Mouse (Mus musculus): ENCODE data around the gene Cdc6.
A peak's percentile ranks its signal among the peaks of the same experiment; 100 is the strongest.

The Cdc6 gene

DNA sequence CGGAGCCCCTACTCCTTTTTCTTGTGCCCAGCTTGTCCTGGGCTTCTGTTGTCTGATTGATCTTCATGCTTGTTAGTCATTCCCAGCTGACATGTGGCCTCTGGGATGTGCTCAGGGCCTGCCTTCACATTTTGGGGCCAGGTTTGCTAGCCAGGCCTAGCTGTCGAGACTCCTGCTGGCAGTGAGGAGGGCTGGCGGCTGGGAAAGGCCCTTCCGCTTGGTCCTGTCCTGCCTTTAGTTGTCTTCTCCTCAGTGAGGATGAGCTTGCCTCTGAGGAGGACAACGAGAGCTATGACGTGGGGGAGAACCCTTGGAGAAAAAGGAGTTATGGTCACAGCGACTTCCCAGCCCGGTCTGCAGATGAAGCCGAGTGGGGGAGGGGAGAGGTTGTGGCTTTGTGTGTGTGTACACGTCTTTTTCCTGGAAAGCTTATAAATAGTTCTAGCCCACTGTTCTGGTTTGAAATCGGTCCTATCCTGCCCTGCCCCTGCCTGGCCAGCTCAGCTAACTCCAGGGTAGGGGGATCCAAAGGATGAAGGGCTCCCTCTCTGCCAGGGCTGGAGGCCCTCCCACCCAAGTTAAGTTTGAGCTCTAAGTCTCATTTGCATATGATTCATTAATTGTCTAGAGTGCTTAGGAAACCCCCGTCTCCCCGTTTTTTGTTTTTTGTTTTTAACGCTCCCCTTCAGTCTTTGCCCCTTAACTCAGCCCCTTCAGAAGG lies 36.3 kb downstream of the Cdc6 start:
- peak; percentile 77 for DNase-seq (ENCODE audit: low spot score)

DNA sequence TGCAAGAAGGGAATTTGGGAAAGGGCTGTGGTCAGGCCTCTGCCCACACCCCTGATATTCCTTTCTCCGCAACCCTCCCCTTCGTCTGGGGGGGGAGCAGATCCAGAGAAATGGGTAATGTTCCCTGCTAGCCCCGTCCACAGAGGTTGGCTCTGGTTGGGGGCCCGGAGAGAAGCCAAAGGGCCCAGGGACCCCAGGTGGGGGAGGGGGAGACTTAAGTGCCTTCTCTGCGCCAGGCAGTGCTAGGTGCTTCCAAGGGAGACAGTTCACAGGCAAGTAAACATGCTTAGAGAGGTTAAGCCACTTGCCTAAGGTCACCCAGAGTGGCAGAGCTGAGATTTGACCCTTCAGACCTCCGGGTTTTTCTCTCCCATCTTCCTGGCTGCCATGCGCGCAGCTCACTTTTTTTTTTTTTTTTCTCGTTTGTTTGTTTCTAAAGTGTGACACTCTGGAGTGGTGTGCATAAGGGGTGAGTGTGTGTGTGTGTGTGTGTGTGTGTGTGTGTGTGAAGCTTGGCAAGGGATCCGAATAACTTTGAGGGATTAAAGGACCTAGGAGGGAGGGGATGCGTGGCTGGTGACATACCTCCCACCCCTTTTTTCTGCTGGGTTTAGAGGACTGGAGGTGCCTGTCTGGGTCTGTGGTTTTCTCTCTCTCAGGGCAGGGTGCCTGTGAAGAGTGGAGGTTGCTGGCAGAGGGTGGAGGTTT lies 37.5 kb downstream of the Cdc6 start:
- no peak for DNase-seq (ENCODE audit: low spot score)

DNA sequence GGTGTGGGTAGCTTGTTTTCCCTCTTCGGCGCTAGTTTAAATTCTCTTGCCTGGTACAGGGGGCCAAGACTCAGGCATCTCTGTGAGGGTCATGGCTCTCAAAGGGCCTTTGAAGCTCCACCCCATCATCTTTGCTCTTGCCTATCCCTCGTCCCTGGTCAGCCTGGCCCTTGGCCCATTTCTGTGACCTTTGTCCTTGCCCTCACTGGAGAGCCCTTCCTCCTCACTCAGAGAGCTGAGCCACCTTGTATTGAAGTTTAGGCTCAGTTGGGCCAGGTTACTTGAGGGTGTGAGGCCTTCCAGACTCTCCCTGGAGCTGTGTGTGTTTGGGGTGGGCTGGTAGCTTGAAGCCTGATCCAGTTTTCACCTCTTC lies 38.0 kb downstream of the Cdc6 start:
- DNase-seq (ENCODE audit: low spot score) = no peak

DNA sequence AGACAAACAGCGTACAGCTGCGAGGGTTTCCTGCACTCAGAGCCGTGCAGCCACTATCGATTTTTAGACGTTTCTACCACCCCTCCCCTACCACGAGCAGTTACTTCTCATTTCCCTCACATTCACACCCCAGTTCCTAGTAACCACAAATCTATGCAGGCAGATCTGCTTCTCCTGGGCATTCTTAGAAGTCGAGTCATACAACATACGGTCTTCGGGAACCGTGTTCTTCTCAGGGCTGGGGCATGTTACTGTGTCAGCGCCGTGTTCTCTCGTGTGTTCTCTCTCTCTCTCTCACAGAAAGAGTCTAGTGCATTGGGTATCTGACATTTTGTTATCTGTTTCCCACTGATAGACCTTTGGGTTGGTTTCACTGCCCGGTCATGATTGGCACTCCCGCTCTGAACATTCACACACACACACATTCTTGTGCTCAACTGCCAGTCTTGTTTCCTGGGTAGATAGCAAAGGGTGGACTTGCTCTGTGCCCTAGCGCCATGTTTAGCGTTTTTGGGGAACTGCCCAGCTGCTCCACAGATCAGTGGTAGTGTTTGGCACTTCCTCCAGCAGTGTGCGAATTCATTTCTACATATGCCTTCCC lies 40.5 kb downstream of the Cdc6 start:
- DNase-seq (ENCODE audit: low spot score) = no peak

DNA sequence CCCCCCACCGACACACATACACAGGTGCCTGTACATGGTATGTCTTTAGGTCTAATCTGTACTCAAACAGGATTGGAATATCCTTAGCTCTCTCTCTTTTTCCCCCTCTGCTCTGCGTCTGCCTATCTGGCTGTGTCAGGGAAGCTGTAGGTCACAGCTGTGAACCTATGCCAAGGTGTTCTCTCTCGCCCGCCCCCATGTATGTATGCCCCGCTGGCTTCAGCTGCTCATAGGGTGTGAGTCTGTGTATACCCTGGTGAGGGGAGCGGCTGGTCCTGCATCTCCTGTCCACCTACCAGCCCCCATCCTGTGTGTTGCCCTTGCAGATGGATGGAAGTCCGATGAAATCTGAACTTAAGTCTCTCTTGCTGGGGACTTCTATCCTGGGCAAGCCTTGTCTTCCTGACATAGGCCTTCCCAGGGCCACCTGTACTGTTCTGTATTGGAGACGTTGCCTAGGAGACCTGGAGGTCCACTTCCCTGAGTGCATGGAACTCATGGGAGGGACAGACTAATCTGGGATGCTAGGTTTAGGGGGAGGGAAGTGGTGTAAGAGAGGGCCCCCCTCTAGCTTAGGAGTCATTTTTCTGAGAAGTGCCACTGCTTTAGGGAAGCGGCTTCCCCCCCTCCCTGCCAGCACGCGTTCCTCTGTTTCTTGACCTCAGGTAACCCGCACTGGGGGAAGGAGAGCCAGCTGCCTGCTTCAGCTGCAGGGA lies 41.8 kb downstream of the Cdc6 start:
- no peak for DNase-seq (ENCODE audit: low spot score)

DNA sequence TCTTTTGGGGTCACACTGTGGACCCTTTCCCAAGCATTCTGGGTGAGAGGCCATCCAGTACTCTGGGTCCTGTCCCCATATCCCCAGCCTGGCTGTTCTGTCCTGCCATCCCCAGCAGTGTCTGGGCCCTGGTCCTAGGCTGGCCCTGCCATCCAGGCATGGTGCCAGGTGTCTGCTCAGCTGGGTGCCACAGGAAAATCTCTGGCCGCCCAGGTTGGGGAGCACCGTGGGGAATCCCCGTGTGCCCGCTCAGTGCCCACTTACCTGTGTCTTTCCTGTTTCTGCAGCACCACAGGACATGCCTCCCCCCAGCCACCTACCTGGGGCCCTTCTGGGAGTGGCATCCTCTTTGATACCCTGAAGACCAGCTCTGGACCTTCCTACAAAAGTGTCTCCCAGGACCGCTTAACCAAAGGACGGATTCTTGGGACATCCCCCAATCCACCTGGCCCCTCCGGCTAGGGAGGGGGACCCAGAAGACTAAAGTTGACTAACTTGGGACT lies 42.4 kb downstream of the Cdc6 start:
- DNase-seq (ENCODE audit: low spot score) = peak; percentile 60

DNA sequence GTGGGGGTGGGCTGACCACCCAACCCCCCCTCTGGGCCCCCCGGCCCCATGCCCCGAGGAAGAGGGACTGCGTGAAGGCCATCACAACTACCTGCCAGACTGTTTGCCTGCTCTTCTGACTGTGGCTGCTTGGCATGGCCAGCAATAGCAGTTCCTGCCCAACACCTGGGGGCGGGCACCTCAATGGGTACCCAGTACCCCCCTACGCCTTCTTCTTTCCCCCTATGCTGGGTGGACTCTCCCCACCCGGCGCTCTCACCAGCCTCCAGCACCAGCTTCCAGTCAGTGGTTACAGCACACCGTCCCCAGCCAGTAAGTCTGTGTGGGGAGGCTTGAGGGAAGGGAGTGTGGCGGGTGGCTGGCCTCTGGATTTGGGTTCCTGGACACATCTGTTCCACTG lies 42.9 kb downstream of the Cdc6 start:
- DNase-seq (ENCODE audit: low spot score) = no peak

DNA sequence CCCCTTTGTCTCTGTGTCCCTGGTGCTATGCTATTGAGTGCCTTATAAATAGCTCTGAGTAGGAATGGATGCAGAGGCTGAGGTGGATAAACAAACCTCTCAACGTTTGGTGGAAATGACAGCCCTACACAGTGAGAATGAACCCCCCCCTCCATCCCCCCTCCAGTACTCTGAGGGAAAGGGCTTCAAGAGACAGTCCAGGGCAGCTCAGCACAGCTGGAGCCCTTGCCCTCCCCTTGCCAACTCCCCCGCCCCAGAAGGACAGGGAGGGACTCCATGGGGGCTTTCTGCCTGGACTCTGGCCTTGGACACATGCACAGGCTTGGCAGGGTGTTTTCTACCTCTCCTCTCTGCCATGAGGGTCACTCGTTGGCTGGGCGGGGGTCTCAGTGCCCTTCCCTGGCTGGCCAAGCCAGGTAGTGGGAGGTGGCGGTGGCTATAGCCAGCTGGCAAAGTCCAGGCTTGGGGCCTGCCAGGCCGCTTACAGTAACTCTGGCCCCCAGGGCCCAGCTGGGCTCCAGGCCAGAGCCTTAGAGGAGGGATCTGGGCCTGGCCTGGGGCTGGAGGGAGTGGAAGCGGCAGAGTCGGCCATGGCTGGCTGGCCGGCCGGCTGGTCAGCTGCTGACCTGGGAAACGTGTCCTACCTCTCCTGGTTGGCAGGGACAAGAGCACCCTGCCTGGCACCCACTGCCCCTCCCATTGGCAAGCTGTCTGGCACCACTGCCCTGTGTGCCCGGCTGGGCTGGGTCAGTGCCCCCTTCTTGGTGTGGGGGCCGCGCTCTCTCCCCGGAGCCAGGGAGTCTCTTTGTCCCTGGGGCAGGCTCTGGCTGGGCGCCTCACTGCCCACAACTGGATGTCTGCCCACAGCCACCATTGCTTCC lies 43.7 kb downstream of the Cdc6 start:
- peak; percentile 95 for DNase-seq (ENCODE audit: low spot score)

DNA sequence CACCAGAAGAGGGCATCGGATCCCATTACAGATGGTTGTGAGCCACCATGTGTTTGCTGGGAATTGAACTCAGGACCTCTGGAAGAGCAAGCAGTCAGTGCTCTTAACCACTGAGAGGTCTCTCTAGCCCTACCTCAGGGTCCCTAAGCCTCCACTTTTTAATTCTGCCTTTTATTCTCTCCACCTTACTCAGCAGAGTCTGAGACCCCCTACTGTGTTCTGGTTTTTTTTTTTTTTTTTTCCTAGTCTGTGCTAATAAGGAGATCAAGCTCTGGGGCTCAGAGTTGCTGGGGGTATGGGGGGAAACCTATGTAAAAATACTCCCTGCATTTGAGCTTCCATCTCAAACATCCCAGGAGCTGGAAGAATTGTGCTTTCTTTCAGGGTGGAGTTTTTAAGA lies 44.5 kb downstream of the Cdc6 start:
- no peak for DNase-seq (ENCODE audit: low spot score)

DNA sequence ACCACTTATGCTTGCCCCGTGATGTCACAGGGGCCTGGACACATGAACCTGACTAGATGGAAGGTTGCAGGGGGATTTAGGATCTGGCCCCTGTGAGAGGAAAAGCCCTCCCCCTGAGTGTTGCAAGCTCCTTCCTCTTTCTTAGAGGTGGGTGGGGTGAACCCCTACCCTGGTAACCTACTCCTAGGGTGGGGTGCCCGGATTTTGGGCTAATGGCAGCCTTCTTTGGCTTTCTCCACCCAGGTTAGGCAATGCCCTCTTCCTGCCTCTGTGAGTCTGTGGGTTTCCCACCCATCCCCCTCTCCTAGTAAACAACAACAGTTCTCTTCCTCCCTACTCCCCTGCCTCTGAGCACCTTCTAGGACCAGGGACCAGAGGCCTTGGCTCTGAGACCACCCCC lies 45.1 kb downstream of the Cdc6 start:
- no peak for DNase-seq (ENCODE audit: low spot score)

DNA sequence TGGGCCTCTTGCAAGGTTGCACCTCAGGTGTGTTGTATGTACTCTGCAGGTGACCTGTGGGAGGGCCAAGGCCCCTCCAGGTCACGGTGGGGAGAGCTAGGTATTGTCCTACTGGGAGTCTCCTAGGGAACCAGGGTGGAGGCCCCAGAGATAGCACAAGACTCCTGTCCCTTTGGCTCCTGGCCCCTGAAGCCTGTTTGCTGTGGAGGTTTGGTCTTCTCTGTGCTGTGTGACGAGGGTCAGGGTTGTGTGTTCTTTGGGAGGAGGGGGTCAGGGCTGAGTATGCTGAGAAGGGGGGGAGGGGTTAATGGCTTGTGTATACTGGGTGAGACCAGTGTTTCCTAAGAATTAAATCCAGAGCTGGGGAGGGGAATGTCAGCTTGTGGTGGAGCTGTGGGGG lies 45.8 kb downstream of the Cdc6 start:
- no peak for DNase-seq (ENCODE audit: low spot score)

DNA sequence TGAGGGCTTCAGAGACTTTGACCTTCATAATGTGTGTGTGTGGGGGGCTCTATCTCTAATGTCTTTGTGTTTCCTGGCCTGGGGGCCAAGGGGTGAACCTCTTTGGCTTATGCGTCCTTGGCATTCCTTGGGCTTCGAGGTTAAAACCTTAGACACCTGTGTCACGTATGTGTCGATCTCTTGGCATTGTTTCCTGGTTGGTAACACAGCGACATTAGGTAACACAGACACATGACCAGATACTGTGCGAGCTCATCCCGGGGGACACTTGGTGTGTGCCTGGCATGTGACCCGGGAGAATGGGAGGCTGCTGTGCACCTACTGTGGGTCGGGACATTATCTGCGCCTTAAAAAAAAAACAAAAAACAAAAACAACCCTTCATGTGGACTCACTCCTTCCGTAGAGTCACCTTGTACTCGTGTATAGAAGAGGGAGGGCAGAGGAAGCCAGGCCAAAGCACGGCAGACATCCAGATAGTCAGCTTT lies 46.3 kb downstream of the Cdc6 start:
- DNase-seq (ENCODE audit: low spot score) = no peak

DNA sequence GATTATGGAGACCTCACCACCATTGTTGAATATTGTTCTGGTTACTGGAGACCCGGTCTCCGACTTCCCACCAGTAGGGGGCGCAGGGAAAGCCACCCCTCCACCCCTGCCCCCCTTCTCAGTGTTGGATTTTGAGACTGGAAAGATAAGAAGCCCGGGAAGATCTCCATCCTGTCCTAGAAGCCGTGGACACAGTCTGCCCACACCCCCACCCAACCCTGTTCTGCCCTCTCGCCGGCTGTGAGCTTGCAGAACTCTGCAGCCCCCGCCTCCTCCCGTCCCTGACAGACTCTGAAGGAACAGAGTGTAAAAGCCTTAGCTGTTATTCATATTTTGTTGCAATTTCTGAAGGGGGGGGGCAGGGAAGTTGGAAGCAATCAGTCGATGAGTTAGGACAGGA lies 46.8 kb downstream of the Cdc6 start:
- peak; percentile 82 for DNase-seq (ENCODE audit: low spot score)

DNA sequence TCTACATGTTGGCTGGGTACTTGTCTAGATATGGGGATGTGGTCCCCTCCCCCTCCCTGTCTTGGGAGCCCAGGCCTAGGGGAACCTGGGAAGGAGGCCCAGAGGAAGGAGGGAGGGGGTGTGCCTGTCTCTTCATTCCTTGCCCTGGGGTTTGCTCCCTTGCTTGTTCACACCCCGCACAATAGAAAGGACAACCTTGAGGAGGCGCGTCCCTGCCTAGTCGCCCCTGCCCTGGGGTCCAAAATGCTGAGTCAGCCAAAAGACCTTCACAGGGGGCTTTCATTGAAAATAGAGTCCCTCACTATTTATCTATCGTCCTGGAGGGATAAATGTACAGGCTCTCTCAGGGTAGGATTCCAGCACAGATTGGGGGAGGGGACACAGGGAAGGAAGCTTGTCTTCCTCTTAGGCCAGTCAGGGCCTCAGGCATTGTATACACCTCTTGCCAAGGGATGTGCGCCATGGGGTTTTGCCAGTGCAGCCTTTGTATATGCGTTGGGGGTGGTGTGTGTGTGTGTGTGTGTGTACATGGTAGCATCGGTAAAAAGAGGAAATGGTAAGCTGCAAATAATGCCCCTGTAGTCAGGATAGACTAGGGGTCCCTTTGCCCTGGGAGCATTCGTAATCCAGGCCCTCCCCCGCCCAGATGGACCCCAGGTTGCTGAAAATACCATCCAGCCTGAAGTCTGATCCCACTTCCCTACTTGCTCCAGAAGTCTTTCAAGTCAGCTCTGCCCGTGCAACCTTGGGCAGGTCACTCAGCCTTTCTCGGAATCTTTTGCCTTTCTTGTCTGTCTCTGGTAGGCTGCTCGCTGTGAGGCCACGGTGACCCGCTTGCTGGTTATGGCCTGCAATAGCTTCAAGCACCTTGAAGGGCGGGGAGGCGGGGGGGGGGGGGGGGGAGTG lies 47.5 kb downstream of the Cdc6 start:
- no peak for DNase-seq (ENCODE audit: low spot score)

DNA sequence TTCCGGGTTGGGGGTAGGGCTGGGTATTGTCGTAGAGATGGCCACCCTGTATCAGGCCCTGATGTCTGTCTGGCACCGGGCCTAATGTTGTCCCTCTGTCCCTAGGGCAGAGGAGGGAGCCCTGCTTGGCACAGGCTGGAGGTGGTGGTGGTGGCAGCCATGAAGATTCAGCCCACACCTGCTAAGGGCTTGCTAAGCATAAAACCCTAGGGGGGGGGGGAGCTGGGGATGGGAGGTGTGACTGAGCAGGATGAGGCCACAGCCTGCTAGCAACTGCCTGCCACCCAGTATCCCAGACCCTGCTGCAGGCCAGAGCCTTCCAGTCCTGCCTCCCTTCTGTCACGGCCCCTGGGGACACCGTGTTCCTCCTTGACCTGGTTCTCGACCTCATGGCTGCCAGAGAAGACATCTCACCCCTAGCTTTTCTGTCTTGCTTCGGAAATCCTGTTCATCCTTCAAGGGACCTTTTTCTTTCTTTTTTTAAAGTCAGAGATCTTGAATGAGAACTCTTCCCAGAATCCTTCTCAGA lies 48.2 kb downstream of the Cdc6 start:
- DNase-seq (ENCODE audit: low spot score) = no peak

DNA sequence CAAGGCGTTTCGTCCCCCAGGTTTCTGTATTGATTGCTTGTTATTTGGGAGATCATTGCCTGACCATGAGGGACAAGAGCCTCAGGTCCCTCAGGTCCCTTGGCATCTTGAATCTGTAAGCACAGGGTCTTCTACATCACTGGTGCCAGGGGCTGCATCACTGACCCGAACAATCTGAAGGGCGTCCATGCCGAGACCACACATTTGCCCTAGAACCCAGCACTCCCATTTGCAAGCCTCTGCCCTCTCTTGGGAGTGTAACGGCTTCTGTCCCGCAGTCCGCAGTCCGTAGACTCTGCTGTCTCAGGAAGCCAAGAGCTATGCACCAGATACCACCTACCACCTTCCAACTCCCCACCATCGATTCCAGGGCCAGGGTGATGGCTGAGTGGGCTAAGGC lies 48.7 kb downstream of the Cdc6 start:
- DNase-seq (ENCODE audit: low spot score) = no peak

DNA sequence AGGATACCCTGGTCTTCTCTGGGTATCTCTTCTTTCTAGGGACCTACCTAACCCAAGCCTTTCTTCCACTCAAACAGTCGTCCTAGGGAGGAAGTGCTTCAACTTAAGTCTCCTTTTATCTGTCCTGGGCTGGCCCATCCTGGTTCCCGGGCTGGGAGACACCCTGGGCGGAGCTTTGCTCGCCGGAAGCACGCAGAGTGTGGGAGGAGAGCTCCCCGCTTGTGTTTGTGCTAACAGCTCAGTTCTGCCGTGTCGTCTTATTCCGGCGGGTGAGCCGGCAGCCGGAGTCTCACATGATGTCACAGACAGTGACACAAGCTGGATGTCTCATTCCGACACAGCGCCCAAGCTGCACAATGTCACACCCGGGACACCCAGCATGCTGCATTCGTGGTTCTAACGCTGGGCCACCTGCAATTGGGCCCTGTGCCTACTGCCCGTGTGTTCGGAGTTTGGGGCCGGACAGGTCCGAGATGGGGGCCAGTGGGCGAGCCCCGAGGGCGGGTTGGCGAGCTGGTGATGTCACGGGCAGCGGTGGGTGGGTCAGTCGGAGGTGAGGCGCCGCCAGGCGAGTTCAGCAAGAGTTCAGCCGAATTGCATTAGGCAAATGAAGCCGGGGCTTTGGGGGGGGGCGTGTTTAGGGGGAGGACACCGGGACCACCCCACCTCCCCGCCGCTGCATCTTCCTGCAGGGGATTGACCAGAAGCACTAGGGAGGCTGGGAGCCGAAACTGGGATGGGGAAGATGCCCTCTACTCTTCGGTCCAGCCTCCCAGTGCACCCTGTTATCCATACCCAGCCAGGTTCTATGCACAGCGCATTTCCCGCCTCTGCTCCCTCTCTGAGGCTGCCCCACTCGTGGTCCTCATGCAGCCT lies 52.1 kb downstream of the Cdc6 start:
- DNase-seq (ENCODE audit: low spot score) = peak; percentile 76

DNA sequence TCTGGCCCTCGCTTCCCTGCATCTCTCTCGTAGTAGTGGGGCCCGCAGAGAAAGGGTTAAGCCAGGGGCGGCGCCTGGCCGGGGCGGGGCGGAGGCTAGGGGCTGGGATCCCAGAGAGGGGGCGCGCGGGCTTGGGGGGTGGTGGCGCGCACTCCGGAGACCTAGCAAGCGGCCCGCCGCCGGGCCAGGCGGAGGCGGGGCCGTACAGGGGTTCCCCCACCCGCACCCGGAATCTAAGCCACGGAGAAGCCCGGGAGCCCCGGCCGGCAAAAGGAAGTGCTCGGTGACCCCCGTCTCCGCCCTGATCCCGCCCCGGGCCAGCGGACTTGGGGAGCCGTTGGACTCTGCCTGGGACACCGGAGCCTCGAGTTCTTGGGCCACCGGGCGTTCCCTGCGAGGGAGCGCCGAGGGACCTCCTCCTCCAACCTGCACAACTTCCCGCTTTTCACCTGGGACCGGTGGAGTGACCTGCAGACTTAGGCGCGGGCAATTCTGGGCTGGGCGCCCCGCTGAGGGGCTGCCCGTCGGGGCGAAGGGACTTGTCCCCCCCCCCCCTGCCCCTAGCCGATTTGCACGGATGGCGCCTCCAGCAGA lies 52.8 kb downstream of the Cdc6 start:
- peak; percentile 56 for DNase-seq (ENCODE audit: low spot score)
